Mouse (Mus musculus) CD4-positive helper T cell, adult 2 months (primary cell): ENCODE results near the gene Mndal.
"Not testable (repeated sequence)": the region's sequence is repeated elsewhere in the genome, so short reads cannot be mapped to it uniquely, and the experiment has no call there.

Experiments
- DNase-seq: peaks from one replicate; pipeline ENCODE4 v3.0.0-alpha.2; 2012; ENCODE audit warnings: low read depth, missing footprints, low spot score

The Mndal gene

GRCm38 (mm10) chr1:173941924-173942779 is at the start of gene Mndal, which contains the start of gene Ifi203:
TSS of gene Mndal (minus strand) at chr1:173942491.
TSS of gene Ifi203 (minus strand) at chr1:173942672.
- peak; percentile 29 for DNase-seq

DNA sequence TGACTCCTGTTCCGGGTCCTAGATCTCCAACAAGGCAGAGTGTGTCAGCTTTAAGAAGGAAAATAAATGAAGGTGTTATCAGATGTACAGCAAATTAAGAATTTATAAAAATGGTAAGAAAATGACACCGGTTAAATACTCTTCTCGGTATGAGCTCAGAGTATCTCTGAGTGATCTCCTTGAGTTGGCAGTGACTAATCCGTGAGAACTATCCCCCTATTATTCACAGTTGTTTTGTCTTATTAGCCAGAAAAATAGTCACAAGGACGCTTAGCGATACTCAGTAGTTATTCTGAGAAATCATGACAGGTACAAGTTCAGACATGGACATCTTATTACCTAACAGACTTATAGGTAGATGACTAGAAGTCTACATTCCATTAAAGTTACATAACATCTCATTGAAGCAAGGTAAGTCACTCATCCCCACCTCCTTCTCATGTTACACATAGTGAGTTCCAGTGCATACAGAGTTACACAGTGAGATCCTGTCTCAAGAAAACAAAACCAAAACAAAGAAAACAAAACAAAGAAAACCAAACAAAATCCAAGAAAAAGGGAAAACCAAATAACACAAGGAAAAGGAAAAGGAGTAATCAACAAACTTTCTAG is 40.5 kb upstream of the Mndal start, which contains the start of gene Ifi202b:
Gene Ifi202b, minus strand, starts transcription at position 51 of the 612 bp plus-strand sequence.
- not testable (repeated sequence) for DNase-seq

- DNase-seq = not testable (repeated sequence)
Observed at GRCm38 (mm10) chr1:173981038-173981437, 38.7 kb upstream of the Mndal start.

GRCm38 (mm10) chr1:173977622-173978021 is 35.3 kb upstream of the Mndal start:
- no peak for DNase-seq

GRCm38 (mm10) chr1:173973111-173973510 is 30.8 kb upstream of the Mndal start:
- no peak for DNase-seq

DNA sequence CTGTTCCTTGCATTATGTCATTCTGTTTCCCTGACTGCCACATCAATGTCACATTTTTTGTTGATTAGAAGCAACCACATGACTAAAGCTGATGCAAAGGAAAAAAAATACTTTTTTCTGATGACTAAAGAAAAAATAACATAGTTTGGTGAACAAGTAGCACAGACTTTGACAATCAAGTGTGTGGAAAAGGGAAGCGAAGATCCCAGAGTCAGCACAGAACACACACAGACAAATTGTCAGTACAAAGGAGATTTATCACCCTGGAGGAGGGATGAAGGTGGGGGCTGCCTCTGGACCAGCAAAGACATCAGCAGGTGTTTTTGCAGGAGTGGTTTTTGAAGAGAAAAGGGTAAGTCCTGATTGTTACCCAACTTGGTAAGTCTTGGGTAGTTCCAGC is 19.2 kb upstream of the Mndal start:
- DNase-seq = not testable (repeated sequence)

DNA sequence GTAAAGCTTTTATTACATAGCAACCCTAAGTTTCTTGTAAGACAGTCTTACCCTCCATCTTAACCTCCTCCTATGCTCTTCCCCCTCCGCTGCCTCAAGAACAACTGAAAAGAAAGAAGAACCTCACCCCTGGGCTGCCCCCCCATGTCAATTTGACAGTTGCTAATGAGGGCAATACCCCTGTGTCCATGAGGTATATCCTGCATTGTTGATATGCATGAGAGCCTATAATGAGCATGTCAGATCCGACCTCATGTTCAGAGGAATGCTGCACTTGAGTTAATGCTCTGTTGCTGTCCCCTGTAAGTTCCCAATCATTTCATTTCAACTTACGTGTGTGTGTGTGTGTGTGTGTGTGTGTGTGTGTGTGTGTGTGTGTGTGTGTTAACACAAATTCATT is 17.7 kb upstream of the Mndal start:
- DNase-seq = not testable (repeated sequence)

GRCm38 (mm10) chr1:173955839-173956527 is 13.7 kb upstream of the Mndal start:
- DNase-seq = not testable (repeated sequence)

DNA sequence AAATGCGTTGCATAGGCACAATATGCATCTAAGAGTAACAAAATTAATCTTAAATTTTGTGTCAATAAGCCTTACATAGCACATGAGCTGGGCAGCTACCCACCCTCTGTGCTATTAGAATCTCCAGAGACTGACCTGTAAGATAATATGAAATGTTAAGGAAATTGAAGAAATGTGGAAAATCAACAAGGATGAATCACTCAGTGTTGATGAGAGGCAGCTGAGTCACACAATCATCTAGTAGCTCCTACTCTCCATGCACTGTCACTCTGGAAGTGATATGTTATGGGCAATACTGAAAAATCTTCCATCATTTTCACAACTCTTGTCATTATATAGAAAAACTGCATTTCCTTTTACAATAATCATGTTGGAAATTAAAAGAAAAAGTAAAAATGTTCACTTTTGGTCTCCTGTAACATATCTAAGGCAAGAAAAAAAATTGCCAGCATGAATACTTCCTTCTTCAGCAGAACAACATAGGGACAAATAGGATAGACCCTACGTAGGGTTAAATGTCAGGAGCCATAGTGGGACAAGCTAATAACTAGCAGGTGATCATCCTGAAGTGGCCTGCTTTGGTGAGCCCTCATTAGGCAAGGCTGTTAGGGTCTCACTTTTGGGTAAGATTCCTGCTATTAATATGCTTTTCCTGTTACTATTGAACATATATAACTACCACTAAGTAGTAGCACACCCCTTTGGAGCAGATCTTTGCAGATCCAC is 12.9 kb upstream of the Mndal start:
- DNase-seq = no peak

DNA sequence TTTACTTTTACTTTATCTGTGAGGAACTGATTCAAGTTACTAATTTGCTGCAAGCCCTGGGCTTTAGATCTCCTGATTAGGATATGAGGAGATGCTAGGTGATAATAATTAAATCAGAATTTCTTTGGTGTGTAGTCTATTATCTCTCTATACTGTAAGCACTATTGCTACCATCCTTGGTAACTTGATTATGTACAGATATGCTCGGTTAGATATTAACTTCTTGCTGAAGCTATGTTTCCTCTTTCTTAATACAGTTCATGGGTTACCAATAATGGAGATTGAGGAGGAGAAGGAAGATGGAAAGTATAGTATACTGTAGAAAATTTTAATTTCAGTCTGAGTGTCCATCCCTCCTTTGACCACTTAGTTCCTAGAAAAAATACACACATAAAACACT is 11.3 kb upstream of the Mndal start:
- DNase-seq = no peak

DNA sequence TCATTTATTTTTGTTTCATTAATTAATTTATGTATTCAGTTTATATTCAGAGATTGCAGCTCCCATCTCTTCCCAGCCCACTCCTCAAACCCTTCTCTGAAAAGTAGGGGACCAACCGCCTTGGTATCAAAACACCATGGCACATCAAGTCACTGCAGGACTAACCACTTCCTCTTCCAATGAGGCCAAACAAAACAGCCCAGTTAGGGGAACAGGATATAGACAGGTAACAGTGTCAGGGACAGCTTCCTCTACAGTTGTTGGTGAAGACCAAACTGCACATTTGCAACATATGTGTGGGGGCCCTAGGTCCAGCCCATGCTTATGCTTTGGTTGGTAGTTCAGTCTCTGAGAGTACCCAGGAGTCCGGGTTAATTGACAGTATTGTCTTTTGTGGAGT is 6.8 kb upstream of the Mndal start:
- peak; percentile 39 for DNase-seq

DNA sequence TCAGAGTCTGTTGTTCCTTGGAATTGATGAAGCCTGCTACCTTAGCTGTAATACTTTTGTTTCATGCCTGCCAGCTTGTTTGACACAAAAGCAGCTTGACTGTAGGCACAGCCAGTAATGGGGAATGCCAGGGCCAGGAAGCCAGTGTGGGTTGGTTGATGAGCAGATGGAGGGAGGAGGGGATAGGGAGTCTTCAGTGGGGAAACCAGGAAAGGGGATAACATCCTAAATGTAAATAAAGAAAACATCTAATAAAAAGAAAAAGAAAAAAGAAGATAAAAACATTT is 432 bp upstream of the Mndal start:
- peak; percentile 29 for DNase-seq

GRCm38 (mm10) chr1:173941522-173941921 is 769 bp downstream of the Mndal start:
- peak; percentile 7 for DNase-seq

DNA sequence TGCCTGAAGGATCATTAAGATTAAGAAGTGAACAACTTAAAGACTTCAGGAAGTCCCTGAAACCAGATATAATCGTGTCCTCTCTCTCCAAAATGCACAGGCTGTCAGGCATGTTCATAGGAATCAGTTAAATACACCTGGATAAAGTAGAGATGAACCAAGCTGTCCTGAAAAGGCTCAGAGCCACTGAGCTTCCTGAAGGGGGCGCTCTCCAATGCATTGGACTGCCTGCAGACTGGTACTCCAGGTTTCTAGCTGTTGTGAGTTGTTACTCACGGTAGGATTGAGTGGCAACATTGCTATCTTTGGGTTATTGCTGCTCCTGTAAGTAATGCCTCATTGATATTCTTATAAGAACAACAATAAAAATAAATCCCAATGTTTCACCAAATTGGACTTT is 23.0 kb downstream of the Mndal start:
- not testable (repeated sequence) for DNase-seq

DNA sequence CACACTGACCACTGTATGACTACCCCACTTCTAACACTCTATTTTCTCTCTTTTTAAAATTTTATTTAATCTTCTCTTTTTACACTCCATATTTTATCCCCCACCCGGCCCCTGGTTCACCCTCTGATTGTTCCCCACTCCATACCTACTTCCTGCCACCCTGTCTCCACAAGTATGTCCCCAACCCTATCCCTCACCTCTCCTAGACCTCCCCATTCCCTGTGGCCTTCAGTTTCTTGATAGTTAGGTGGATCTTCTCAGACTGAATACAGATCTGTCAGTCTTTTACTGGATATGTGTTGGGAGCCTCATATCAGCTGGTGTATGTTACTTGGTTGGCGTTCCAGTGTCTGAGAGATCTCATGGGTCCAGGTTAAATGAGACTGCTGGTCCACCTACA is 27.7 kb downstream of the Mndal start:
- DNase-seq = no peak

DNA sequence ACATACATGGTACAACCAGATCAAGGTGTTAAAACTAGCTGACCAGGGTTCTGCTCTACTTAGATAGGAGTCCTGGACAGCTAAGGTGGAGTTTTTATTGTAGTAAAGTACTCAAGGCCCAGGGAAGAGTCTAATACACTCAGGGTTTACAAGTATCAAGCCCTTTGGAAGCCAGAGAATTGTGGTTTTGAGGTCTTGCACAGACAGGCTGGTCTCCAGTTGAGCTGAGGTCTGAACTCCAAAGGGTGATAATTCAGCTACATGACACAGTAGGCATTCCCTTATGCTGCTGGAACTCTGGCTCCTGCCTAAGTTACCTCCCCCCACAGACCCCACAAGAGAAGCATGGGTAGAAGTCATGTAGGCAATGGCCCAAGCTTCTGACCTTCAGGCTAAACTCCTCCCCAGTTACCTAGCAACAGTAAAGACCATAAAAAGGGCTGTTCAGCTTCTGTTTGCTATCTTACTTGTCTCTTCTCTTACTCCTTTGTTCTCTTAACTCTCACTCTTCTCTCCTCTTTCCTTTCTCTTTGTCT is 29.0 kb downstream of the Mndal start:
- DNase-seq = peak; percentile 8

DNA sequence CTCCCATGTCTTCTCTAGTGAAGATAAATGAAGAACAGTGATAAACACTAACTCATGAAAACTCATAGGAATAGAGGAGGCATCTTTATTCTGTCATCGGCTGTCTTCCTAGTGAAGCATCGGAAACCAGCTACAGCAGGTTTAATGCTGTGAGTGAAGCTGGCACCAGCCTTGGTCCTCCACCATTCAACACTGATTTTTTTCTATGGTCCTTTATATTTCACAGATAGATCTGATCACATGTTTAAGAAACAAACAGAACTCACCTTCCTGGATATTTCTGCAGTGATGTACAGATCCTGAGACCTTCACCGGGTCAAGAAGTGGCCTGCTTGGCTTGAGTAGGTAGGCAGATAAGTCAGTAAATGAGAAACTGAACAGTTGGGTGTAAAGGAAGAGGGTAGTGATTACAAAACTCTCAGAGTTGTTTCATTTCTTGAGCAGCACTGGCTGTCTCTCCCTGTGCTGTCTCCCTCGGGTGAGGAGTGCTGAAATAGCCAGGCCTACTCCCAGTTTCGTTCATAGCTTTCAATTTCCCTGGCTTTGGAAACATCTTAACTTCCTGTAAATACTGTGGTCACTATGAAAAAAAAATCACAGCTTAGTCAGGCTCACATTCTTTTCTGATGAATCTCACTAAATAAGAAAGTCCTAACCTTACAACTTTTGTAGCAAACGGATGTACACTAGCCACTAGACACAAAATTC is 29.6 kb downstream of the Mndal start, which contains the start of gene Ifi211:
Gene Ifi211, minus strand, starts transcription at position 499 of the 708 bp plus-strand sequence.
- peak; percentile 16 for DNase-seq

DNA sequence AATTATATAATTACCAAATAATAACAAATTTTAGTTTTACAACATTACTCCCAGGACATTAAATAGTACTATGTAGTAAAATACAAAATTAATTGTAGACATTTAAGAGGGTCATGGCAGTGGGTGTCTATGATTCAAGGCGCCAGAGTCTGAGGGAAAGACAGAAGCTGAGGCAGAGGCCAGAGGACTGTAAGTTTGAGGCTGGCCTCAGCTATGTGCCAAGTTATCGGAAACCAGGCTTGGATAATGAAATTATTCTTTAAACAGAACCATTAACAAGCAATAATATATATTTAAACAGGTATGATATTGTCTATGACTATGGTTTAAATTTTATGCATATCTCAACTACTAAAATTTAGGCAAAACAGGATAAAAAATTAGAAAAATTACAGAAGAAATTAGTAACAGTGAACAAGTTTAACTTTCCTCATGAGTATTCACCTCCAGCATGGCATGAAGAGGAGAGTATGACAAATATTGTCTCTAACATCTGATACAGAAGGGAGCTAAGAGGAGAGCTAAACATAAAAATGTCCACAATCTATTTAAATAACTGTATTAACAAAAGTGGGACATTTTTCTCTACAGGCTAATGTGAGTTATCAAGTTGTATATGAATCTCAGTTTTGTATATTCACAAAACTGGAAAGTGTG is 30.4 kb downstream of the Mndal start:
- no peak for DNase-seq

- not testable (repeated sequence) for DNase-seq
Observed at GRCm38 (mm10) chr1:173908390-173908789, 33.9 kb downstream of the Mndal start.

DNA sequence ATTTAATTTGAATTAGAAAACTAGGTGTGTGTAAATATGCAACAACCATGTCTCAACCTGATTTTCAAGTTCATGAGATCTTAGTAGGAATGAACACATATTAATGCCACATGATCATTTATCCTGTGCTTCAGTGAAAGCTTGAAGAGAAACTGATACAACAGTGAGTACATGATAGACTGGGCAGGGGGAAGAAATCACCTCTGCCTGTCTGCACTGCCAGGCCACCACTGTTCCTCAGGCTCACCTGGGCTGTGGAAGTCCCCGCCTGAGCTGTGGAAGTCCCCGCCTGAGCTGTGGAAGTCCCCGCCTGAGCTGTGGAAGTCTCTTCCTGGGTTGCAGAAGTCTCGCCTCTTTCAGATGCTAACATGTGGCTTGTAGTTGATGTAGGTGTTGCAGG is 36.4 kb downstream of the Mndal start:
- DNase-seq = peak; percentile 60
